Mouse (Mus musculus): Measurements from ENCODE around the gene Celf5.

GRCm38 (mm10) chr10:81494260-81495041 lies 11.9 kb upstream of the Celf5 start:
- no peak for TF ChIP-seq POLR2A (IDR thresholded peaks at IDR 0.05; ENCODE audit: extremely low read depth, insufficient read depth, low read length)
- no peak for TF ChIP-seq CTCF (IDR thresholded peaks at IDR 0.05; ENCODE audit: extremely low read depth, insufficient read depth, low read length)

All from cortical plate, adult 2 months (tissue).